Mouse (Mus musculus): ENCODE data around the gene Mif4gd. TPM values are rescaled to one million over a fixed set of nuclear protein-coding genes. Genes with fewer than 3 reads are reported as not detected.

Gene Mif4gd
- total RNA-seq, 2 experiments from 2014 or later: 14.4 to 14.6 TPM

GRCm38 (mm10) chr11:115635484-115635883 is 22.7 kb upstream of the Mif4gd start:
- DNase-seq (ENCODE audit: extremely low spot score in 1 of 2, low spot score in 2 of 2): no peak
- intact Hi-C loops (cut with DNase I): no loop called here

DNA sequence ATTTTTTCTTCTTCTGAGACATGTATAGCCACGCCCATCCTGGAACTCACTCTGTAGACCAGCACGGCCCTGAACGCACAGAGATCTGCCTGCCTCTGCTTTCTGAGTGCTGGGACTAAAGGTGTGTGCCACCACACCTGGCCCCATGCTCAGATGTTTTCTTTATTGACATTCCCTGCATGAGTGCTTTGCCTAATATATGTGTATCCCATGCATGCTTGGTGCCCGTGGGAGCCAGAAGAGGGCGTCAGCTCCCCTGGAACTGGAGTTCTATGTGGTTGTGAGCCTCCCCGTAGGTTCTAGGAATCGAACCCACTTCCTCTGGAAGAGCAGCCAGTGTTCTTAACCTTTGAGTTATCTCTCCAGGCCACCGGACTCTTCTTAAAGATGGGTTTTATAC is 22.3 kb upstream of the Mif4gd start:
- DNase-seq (ENCODE audit: extremely low spot score in 1 of 2, low spot score in 2 of 2): no peak
- intact Hi-C loops (cut with DNase I): no loop called here

DNA sequence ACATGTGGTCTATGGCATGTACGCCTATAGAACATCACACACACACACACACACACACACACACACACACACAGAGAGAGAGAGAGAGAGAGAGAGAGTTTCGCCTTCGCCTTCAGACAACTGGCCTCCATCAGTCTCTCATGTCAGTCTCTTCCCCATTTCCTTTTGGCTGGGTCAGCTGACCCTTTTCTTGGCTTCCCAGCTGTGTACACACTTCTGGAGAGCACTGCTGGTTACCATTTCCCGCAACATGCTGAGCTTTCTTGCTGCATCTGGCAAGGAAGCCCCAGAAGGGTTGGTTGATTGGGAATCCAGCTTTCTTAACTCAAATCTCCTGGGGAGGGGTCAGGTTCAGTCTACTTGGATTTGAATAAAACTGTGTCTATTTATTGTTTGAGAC is 21.3 kb upstream of the Mif4gd start:
- intact Hi-C loops (cut with DNase I): no loop called here
- no peak for DNase-seq (ENCODE audit: extremely low spot score in 1 of 2, low spot score in 2 of 2)

- intact Hi-C loops (cut with DNase I): no loop called here
- DNase-seq (ENCODE audit: extremely low spot score in 1 of 2, low spot score in 2 of 2): no peak
These were observed 20.1 kb upstream of the Mif4gd start for GRCm38 (mm10) chr11:115632862-115633261.

DNA sequence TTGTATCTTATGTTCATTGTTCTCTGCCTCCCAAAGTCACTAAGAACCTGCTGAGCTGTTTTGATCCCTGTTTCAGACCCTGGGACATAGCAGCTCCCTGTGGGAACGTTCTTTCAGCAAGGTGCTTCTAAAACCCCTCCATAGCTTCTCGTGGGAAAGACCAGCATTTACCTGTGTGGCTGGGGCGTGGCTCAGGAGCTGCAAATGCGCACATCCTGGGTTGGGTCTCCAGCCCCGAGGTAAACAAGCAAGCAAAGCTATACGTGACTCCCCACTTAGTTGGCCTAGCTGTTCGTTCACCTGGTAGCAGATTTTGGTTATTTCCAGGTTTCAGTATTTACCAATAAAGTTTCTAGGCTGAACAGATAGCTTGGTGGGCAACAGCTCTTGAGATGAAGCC is 19.5 kb upstream of the Mif4gd start:
- DNase-seq (ENCODE audit: extremely low spot score in 1 of 2, low spot score in 2 of 2): no peak
- intact Hi-C loops (cut with DNase I): no loop called here

- intact Hi-C loops (cut with DNase I): no loop called here
These were observed 18.7 kb upstream of the Mif4gd start for GRCm38 (mm10) chr11:115631505-115631890.

DNA sequence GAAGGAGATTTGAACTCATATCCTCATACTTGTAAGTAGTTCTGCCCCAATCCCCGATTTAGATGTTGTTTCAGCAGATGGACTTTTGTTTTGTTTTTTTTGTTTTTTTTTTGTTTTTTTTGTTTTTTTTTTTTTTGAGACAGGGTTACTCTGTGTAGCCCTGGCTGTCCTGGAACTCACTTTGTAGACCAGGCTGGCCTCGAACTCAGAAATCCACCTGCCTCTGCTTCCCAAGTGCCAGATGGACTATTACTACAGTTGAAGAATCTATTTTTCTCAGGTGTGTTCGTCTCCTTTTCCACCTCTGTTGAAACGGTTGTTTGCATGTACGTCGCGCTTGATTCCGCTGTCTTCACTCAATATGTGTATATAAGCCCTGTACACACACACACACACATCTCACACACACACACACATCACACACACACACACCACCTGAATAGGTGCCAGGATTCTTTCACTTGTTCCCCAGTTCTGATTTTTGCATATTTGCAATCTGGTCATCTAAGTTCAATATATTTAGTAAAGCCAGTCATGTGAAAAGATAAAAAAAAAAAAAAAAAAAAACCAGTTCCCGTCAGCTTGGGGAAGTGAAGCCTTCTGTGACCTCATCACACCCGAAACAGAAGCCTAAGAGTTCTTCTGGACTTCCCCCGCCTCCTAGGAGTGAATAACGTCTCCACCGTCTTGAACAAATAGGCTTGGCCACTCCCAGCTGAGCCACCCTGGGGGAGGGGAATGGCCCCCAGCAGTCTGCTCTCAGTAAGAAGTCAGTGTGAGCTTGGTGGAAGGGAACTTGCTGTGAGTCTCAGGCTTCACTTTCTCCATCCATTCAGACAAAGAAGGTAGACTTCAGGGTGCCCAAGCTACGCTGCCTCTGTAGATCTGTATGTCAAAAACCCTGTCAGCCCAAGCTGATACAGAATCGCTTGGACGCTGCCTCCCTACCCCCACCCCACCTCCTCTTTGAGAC is 18.0 kb upstream of the Mif4gd start:
- no peak for DNase-seq (ENCODE audit: extremely low spot score in 1 of 2, low spot score in 2 of 2)
- intact Hi-C loops (cut with DNase I): no loop called here

More at GRCm38 (mm10) chr11:115631505-115631890, 18.7 kb upstream of the Mif4gd start:
- DNase-seq (ENCODE audit: extremely low spot score in 1 of 2, low spot score in 2 of 2): no peak

DNA sequence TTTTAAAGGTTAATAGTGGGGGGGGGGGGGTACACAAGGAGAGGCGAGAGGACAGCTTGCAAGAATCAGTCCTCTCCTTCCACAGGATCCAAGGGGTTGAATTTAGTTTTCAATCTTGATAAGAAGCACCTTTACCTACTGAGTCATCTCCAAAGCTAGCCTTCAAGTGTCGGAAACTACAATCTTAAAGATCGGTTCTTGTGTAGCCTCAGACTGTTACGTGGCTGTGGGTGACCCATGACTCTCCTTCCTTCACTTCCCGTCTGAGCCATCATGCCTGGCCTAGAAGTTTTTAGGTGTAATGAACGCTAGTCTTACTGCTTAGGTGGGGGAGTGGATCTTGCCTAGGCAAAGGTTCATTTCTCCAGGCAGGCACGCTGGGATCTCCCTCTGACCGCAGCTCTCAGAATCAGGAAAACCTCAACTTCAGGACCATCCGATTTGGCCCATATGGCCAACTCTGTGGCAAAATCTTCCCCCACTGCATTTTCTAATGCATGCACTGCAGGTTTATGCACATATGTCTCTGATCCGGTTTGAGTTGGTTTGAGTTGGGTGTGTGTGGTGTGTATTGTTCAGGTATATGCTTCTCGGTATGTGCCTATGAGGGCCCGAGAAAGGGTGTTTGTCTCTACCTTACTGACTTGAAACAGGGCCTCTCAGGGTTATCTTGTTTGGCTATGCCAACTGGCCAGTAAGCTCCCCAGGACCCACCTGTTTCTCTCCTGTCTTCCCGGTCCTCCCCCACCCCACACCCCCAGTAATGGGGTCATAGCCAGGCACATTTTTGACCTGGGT is 17.2 kb upstream of the Mif4gd start:
- DNase-seq (ENCODE audit: extremely low spot score in 1 of 2, low spot score in 2 of 2): no peak
- intact Hi-C loops (cut with DNase I): no loop called here

DNA sequence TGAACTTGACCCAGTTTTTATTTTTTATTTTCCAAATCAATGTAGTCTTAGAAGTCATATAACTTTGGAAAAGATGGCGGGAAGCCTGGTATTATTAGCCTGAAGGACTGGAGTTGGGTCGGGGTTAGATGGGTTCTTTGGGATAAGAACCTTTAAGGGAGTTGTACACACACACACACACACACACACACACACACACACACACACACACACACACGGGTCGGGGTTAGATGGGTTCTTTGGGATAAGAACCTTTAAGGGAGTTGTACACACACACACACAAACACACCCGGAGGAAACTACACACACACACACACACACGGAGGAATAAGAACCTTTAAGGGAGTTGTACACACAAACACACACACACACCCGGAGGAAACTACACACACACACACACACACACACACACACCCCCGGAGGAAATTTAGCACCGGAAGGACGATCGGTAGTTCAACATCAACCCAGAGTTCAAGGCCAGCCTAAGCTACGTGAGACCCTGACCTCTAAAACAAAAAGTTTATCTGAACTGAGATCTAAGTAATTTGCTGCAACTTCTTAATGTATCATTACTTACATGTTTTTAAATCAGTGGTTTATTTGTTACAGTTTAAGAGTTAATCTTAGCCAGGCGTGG is 15.8 kb upstream of the Mif4gd start:
- intact Hi-C loops (cut with DNase I): no loop called here
- no peak for DNase-seq (ENCODE audit: extremely low spot score in 1 of 2, low spot score in 2 of 2)

DNA sequence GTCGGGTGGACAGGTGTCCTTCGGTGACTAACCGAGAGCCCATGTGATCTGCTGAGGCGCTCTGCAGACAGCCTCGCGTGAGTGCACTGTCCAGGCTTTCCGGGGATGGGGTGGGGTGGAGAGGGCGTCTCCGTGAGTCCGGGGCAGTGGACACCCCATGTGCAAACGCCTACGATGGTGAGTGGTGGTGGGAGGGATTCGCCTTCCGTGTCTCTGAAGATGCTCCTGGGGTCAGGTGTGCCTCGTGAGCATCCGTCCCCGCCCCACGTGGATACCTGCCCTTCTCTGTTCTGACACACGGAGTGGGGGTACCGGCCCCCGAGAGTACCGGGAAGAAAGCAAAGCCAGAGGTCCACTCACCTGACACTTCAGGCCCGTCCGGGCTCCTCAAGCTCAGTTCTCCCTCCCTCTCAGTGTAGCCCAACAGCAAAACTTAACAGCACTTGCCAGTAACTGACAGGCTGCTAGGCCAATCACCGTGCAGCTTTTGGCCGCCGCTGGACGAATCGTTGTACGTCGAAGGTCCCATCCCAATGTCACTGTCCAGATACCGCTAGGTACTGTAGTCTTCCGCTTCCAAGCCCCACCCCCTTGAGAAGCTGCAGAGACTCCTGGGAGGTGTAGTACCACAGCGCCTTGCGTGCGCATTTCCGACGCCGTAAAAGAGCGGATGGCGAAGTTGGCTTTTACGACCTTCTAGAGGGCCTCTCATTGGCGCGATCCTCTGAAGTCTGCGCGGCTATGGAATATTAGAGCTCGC is 15.1 kb upstream of the Mif4gd start, which contains the start of gene Slc25a19:
Slc25a19 (minus strand) TSS at position 591 of the 760 bp plus-strand sequence.
- intact Hi-C loops (cut with DNase I): no loop called here
- peak; percentile 99 to 100 for DNase-seq (ENCODE audit: extremely low spot score in 1 of 2, low spot score in 2 of 2)

DNA sequence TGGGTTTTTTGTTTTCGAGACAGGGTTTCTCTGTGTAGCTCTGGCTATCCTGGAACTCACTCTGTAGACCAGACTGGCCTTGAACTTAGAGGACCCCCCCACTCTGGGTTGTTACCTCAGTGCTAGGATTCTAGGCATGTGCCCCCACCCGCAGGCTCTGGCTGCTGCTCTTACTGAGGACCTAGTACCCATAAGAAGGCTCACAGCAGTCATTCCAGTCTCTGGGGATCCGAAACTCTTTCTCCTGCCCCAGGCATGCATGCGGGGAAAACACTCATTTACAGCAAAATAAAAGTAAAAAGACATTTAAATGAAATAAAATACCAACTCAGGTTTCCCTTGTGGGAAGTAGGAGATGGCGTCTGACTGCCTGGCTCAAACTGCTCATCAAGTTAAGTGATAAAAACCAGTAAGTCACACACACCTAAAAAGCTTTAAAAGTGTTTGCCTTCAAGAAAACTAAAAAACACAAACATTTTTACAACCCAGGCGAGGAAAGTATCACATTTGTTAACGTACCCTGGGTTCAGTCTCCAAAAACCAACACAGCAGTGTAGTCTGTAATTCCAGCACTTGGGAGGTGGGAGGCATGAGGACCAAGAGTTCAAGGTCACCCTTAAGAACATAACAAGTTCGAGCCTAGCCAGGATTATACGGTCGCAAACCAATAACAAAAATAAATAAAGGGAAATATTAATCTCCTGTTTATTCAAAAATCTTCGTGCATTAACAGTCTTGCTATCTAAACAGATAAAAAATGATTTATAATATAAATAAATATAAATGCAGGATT is 14.3 kb upstream of the Mif4gd start:
- no peak for DNase-seq (ENCODE audit: extremely low spot score in 1 of 2, low spot score in 2 of 2)
- intact Hi-C loops (cut with DNase I): no loop called here

DNA sequence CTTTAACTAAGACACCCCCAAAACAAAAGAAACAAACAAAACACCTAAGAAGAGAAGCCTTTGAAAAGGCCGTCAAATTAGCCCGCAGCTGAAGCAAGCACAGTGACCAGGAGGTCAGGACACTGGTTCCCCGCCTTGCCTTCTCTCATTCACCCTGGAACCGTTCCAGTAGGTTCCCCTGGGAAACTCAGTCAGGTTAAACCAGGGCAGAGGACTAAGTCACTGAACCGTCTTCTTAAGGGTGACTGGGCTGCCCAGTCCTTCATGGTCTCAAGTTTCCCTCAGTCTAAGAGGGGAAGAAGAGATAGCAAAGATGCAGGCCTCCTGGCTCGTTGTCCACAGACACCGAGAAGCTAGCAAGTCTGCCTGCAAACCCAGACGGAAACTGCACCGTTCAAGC is 13.1 kb upstream of the Mif4gd start:
- intact Hi-C loops (cut with DNase I): no loop called here
- no peak for DNase-seq (ENCODE audit: extremely low spot score in 1 of 2, low spot score in 2 of 2)

DNA sequence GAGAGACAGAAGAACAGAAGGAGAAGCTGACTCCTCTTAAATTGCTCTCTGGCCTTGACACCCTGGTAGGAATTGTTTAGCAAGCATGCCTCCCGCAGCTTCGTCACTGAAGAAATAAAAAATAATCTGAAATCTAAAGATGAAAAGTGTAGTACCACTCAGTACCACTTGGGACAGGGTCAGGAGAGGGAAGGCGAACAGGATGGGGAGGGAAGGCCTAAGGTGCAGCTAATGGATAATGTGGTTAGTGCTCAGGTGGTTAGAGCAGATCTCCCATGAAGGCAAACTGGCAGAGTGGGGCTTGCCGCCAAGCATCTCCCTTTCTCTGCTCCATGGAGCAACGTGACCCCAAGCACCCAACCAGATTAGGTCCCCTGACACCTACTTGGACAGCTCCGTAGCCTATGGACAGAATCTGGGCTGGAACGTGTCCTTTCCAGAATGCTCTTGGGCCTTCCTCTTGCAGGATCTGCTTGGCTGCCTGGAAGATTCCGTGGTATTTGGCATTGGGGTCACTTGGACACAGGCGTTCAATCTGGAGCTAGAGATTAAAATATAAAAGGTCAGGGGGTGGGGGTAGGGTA is 10.8 kb upstream of the Mif4gd start:
- no peak for DNase-seq (ENCODE audit: extremely low spot score in 1 of 2, low spot score in 2 of 2)
- intact Hi-C loops (cut with DNase I): no loop called here

- no peak for DNase-seq (ENCODE audit: extremely low spot score in 1 of 2, low spot score in 2 of 2)
- intact Hi-C loops (cut with DNase I): no loop called here
These were observed 7.2 kb upstream of the Mif4gd start for GRCm38 (mm10) chr11:115619949-115620348.

DNA sequence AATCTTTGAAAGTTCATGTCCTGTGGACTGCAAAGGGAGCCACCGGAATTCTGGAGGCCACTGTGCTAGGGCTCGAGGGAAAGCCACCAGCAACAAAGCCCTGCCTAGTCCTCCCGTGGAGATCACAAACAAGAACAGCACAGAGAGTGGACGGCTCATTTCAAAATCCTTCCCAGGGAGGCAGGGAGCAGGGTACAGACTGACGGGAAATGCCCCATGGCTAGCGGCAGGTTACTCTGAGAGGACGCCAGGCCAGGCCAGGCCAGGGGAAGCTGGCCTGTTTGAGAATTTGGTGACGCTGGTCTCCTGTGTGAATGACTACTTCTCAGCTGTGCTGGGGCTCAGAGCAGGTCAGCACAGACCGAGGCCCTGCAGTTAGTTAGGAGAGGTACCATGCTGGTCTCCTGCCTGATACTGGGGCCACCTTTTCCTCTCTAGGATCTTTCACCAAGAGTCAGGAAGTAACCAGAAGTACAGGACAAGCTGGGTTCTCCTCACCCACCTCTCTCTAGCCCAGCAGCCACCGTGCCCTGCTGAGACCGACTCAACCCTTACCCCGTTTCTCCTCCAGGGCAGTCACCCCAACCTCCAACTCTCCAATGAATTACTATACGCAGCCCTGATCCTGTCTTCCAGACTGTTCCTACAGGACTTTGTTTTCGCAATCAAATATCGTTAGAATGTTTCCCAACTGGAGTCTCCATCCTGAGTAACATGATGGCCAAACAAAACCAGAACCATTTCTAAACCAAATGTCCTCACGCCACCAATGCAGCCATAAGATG is 6.2 kb upstream of the Mif4gd start:
- no peak for DNase-seq (ENCODE audit: extremely low spot score in 1 of 2, low spot score in 2 of 2)
- intact Hi-C loops (cut with DNase I): no loop called here

- intact Hi-C loops (cut with DNase I): no loop called here
- DNase-seq (ENCODE audit: extremely low spot score in 1 of 2, low spot score in 2 of 2): no peak
These were observed 5.2 kb upstream of the Mif4gd start for GRCm38 (mm10) chr11:115618001-115618400.

- DNase-seq (ENCODE audit: extremely low spot score in 1 of 2, low spot score in 2 of 2): no peak
- intact Hi-C loops (cut with DNase I): no loop called here
These were observed 4.1 kb upstream of the Mif4gd start for GRCm38 (mm10) chr11:115616893-115617292.
